Mouse (Mus musculus): ENCODE data around the gene Oat. TPM values are rescaled to one million over a fixed set of nuclear protein-coding genes. Genes with fewer than 3 reads are reported as not detected.

The Oat gene
- total RNA-seq, 2 experiments from 2014 or later, result 150 to 177 TPM

DNA sequence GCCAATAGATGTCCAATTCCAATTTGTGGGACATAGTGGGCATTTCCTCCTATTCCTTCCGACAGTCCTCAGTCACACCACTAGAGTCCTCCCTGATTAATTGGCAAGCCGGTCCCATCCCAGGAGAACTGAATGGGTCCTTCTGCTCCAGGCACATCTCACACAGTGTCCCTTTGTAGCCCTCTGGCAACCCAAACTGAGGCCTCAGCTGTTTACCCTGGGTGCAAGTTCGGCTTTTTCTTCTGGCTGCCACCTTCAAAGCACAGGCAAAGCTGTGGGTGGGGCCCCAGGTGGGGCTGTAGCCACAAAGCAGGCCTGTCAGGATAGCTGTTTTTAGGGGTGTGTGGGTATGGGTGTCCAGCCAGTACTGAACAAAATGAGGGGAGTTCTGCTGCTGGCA lies 29.1 kb downstream of the Oat start:
- DNase-seq (ENCODE audit: low spot score), result no peak

DNA sequence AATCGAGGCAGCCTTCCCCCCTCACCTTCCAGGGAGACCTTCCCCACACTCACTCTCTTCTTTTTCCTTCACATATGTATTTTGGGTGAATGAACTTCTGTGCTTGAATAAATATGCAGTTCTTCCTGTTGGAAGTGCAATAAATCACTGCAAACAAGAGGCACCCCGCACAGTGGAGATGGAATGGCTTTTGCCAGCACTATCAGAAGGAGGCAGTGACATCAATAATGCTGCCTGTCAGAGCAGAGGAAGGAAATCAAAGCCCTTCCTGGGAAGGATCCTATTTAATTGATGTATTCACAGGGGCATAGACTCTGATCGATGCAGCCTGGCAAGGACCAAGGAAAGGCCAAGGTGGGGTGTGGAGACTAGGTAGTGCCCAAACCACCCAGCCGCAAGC lies 33.8 kb downstream of the Oat start:
- no peak for DNase-seq (ENCODE audit: low spot score)

DNA sequence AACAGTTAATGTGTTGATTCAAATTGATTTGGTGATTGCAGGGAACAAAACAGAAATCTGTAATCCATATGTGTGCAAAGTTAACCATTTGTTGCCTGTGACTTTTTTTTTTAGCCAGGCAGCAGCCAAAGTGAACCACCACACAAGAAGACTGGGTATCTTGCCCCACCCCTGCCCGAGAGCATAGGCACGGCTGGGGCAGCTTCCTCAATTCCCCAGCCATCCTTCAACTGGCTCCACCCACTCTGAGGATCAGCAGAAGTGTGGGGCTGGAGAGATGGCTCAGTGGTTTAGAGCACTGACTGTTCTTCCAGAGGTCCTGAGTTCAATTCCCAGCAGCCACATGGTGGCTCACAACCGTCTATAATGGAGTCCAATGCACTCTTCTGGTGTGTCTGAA lies 34.6 kb downstream of the Oat start:
- DNase-seq (ENCODE audit: low spot score), result no peak

DNA sequence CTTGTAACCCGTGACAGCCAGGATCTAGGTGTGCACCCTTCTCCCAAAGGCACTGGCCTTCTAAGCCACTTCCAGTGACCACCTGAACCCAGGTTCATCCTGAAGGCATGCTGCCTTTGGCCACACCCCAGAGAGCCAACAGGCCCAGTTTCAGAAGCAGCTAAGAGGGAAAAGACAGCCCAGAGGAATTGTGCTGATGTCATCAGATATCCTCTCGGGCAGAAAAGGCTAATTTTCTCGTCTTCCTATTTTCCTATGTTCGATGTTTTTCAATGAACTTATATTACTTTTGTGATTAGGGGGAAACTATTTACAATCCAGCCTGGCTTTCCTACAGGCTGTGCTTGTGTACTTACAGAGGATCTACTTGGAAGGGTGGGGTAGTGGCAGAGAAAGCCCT lies 35.6 kb downstream of the Oat start:
- no peak for DNase-seq (ENCODE audit: low spot score)

DNA sequence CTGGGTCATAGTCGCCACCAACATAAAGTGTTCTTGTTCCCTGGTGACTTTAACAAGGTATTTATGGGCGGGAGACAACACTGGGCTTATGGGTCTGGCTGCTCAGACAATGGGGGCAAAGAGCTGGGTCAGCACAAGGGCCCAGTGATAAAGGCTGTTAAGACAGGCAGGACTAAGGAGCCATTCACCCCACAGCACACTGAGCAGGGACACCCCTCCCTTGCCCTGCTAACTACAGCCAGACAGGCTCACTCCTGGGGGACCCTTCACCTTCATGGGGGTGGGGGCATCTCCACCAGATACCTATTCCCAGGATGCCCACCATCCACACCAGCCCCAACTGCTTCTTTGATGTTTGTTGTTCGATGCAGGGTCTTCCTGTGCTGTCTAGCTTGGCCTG lies 47.0 kb downstream of the Oat start:
- no peak for DNase-seq (ENCODE audit: low spot score)

DNA sequence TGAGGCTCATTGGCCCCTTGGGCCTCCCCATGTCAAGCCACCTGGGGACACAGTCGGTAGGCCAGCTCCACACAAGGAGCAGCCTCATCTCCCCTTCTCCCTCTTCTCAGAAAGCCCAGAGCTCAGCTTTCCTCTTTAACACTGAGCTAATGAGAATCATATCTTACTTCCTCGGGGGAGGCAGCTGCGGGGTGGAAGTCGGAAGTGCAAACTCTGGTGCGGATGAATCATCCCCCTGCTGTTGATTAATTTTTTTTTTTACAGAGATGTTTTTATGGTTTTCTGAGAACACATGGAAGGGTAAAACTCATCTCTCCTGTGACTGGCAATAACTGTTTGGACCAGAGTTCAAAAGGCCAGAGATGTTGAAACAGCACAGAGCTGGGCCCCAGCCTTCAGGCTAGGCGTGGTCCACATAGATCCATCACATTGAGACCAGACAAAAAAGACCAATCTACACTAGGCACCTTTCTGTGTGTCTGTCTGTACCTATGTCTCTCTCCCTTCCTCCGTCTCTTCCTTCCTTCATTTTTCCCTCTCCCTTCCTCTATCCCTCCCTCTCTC lies 62.7 kb downstream of the Oat start:
- no peak for DNase-seq (ENCODE audit: low spot score)

DNA sequence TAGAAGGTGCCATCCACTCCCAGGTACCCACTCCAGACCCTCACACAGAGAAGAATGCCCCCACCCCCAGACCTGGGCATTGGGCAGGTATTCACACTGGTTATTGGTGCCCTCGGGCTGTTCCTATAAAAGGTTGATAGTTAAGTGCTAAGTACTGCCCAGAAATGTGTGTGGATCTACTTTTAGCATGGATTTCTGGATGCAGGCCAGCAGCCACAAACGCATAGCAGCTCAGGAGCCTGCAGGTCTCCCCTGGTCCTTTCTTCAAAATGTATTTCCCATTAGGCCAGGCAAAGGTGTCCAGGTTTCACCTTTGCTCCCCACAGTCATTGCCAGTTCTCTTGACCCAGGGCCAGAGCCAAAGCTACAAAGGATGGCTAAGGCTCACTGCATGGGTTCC lies 67.1 kb downstream of the Oat start:
- no peak for DNase-seq (ENCODE audit: low spot score)

Other genes with a start within 250 kb of the Oat start
- gene Nkx1-2, start 23.2 kb upstream of the Oat start, total RNA-seq (2021), result not detected
- gene Lhpp, start 34.2 kb upstream of the Oat start, total RNA-seq (2021), result 10 to 100 TPM; 11.6 to 17.7 TPM
- 10 to 100 TPM; 25.7 to 30.2 TPM for gene Fam53b, start 237.5 kb upstream of the Oat start, total RNA-seq (2021)

Data from gastrocnemius, adult 18-20 months (tissue).